Mouse (Mus musculus): Measurements from ENCODE around the gene Slc25a38.

Slc25a38 gene

GRCm38 (mm10) chr9:120140652-120141051, 30.5 kb downstream of the Slc25a38 start:
- peak; percentile 69 for DNase-seq (ENCODE audit: inconsistent ontology term)

GRCm38 (mm10) chr9:120144474-120144873, 34.3 kb downstream of the Slc25a38 start:
- DNase-seq (ENCODE audit: inconsistent ontology term): no peak

- DNase-seq (ENCODE audit: inconsistent ontology term): no peak
Observed at GRCm38 (mm10) chr9:120149222-120149828, 39.2 kb downstream of the Slc25a38 start, which contains the start of gene Mobp. Mobp (plus strand) TSS chr9:120149707.

GRCm38 (mm10) chr9:120151152-120151551, 41.0 kb downstream of the Slc25a38 start:
- DNase-seq (ENCODE audit: inconsistent ontology term): no peak

GRCm38 (mm10) chr9:120151906-120152399, 41.8 kb downstream of the Slc25a38 start:
- no peak for DNase-seq (ENCODE audit: inconsistent ontology term)

GRCm38 (mm10) chr9:120158047-120158446, 47.9 kb downstream of the Slc25a38 start:
- no peak for DNase-seq (ENCODE audit: inconsistent ontology term)

GRCm38 (mm10) chr9:120163862-120164261, 53.7 kb downstream of the Slc25a38 start:
- DNase-seq (ENCODE audit: inconsistent ontology term): no peak

GRCm38 (mm10) chr9:120167826-120168225, 57.7 kb downstream of the Slc25a38 start:
- DNase-seq (ENCODE audit: inconsistent ontology term): no peak

GRCm38 (mm10) chr9:120171295-120171694, 61.1 kb downstream of the Slc25a38 start:
- peak; percentile 29 for DNase-seq (ENCODE audit: inconsistent ontology term)
